Mouse (Mus musculus) forebrain, embryonic 10.5 days (tissue): Measurements from ENCODE around the gene Syna. TPM values are rescaled to one million over a fixed set of nuclear protein-coding genes. Genes with fewer than 3 reads are reported as not detected.

Source experiments
- DNase-seq: peaks from one replicate; pipeline ENCODE4 v3.0.0-alpha.2; 2017; ENCODE audit warnings: low spot score; ENCODE audit errors: extremely low spot score
- H3K27ac ChIP-seq: fragments of 300-500 bp; sonication (generic); 2 replicates; pipeline ENCODE4 v1.5.1; 2016; ENCODE audit warnings: mild to moderate bottlenecking
- H3K27me3 ChIP-seq: fragments of 300-500 bp; sonication (generic); 2 replicates; pipeline ENCODE4 v1.6.1; 2016; ENCODE audit warnings: mild to moderate bottlenecking; ENCODE audit not compliant: poor library complexity, severe bottlenecking
- H3K36me3 ChIP-seq: fragments of 300-500 bp; sonication (generic); replicated peaks from 2 replicates; pipeline ENCODE4 v1.6.1; 2016; ENCODE audit warnings: mild to moderate bottlenecking, moderate library complexity
- H3K4me1 ChIP-seq: fragments of 300-500 bp; sonication (generic); 2 replicates; pipeline ENCODE4 v1.6.1; 2016
- H3K4me3 ChIP-seq: fragments of 300-500 bp; sonication (generic); 2 replicates; pipeline ENCODE4 v1.5.1; 2016; ENCODE audit warnings: mild to moderate bottlenecking, moderate library complexity
- H3K9me3 ChIP-seq: fragments of 300-500 bp; sonication (generic); 2 replicates; pipeline ENCODE4 v1.6.1; 2016; ENCODE audit warnings: mild to moderate bottlenecking, moderate library complexity
- WGBS: fragments of 180-500 bp; shearing (Covaris S2); methylation state at CpG from one replicate; pipeline ENCODE4 v1.1.7; 2016; 5-methylcytosine and 5-hydroxymethylcytosine counted together
- polyA plus RNA-seq: library from polyadenylated mRNA; unstranded; fragments of >200 nt; fragmentation: Nextera tagmentation; extraction: Ambion mirVana; gene quantifications from 2 replicates; pipeline ENCODE4 v1.2.1, GENCODE M21; 2016

Gene Syna
- polyA plus RNA-seq, 1 experiment from 2014 or later, result not detected

- WGBS, result 35% methylated on average over 7 of the region's 7 CpGs
Measured at GRCm38 (mm10) chr5:134541640-134542039, 18.3 kb downstream of the Syna start.

GRCm38 (mm10) chr5:134540881-134541280 lies 19.1 kb downstream of the Syna start:
- Histone ChIP-seq H3K4me3 (no peak overlapping the region), H3K9me3 (peaks cover 8% of the 10 kb centered on the region; the same call in 1 of the 2 replicates), H3K27me3 (no peaks in the 10 kb centered on the region), H3K4me1 (peaks cover 43% of the 10 kb centered on the region), H3K36me3 (peaks cover 35% of the 10 kb centered on the region), H3K27ac (peak overlapping the region; percentile 80; the same call in 1 of the 2 replicates)
- DNase-seq, result no peak
- WGBS, result 78% methylated on average over 6 of the region's 6 CpGs

More at GRCm38 (mm10) chr5:134541640-134542039, 18.3 kb downstream of the Syna start:
- H3K9me3 ChIP-seq, result peaks cover 8% of the 10 kb centered on the region; the same call in 1 of the 2 replicates
- H3K4me1 ChIP-seq, result peaks cover 43% of the 10 kb centered on the region
- H3K27ac ChIP-seq, result peak overlapping the region; percentile 58; the same call in 1 of the 2 replicates
- DNase-seq, result no peak
- H3K4me3 ChIP-seq, result no peak overlapping the region
- H3K27me3 ChIP-seq, result no peaks in the 10 kb centered on the region
- peaks cover 32% of the 10 kb centered on the region for H3K36me3 ChIP-seq

- DNase-seq, result peak; percentile 47
- Histone ChIP-seq H3K27me3 (no peaks in the 10 kb centered on the region), H3K4me1 (peaks cover 42% of the 10 kb centered on the region), H3K36me3 (peaks cover 45% of the 10 kb centered on the region), H3K4me3 (0 out of 2 replicates have a peak overlapping the region, but pooled peaks have one; percentile 5), H3K27ac (peak overlapping the region; percentile 80), H3K9me3 (peaks cover 8% of the 10 kb centered on the region; the same call in 1 of the 2 replicates)
- WGBS, result 23% methylated on average over 3 of the region's 3 CpGs
Measured at GRCm38 (mm10) chr5:134539891-134540290, 20.1 kb downstream of the Syna start.

- no peak for DNase-seq
Measured at GRCm38 (mm10) chr5:134536036-134536435, 23.9 kb downstream of the Syna start.

GRCm38 (mm10) chr5:134532417-134532816 lies 27.6 kb downstream of the Syna start:
- DNase-seq, result no peak
- WGBS, result 93% methylated on average over 6 of the region's 6 CpGs
- H3K4me1 ChIP-seq, result peaks cover 16% of the 10 kb centered on the region
- H3K9me3 ChIP-seq, result no peaks in the 10 kb centered on the region
- no peak overlapping the region for H3K27ac ChIP-seq
- H3K36me3 ChIP-seq, result peaks cover 70% of the 10 kb centered on the region
- H3K4me3 ChIP-seq, result no peak overlapping the region
- H3K27me3 ChIP-seq, result no peaks in the 10 kb centered on the region

More at GRCm38 (mm10) chr5:134536036-134536435, 23.9 kb downstream of the Syna start:
- WGBS, result 87% methylated on average over 6 of the region's 6 CpGs
- no peak overlapping the region for H3K27ac ChIP-seq
- no peak overlapping the region for H3K4me3 ChIP-seq
- H3K9me3 ChIP-seq, result peaks cover 8% of the 10 kb centered on the region; the same call in 1 of the 2 replicates
- H3K36me3 ChIP-seq, result peaks cover 75% of the 10 kb centered on the region
- peaks cover 21% of the 10 kb centered on the region for H3K4me1 ChIP-seq
- H3K27me3 ChIP-seq, result no peaks in the 10 kb centered on the region

GRCm38 (mm10) chr5:134531585-134531984 lies 28.4 kb downstream of the Syna start:
- Histone ChIP-seq H3K9me3 (no peaks in the 10 kb centered on the region), H3K27me3 (no peaks in the 10 kb centered on the region), H3K4me3 (no peak overlapping the region), H3K36me3 (peaks cover 64% of the 10 kb centered on the region), H3K27ac (no peak overlapping the region), H3K4me1 (peaks cover 16% of the 10 kb centered on the region)
- DNase-seq, result no peak
- 92% methylated on average over 9 of the region's 9 CpGs for WGBS

GRCm38 (mm10) chr5:134530830-134531229 lies 29.1 kb downstream of the Syna start:
- no peak overlapping the region for H3K4me3 ChIP-seq
- H3K27me3 ChIP-seq, result no peaks in the 10 kb centered on the region
- no peak for DNase-seq
- no peaks in the 10 kb centered on the region for H3K9me3 ChIP-seq
- peaks cover 16% of the 10 kb centered on the region for H3K4me1 ChIP-seq
- WGBS, result 78% methylated on average over 7 of the region's 7 CpGs
- H3K27ac ChIP-seq, result no peak overlapping the region
- H3K36me3 ChIP-seq, result peaks cover 68% of the 10 kb centered on the region

GRCm38 (mm10) chr5:134528488-134528887 lies 31.5 kb downstream of the Syna start:
- no peak overlapping the region for H3K27ac ChIP-seq
- no peak for DNase-seq
- WGBS, result 38% methylated on average over 9 of the region's 9 CpGs
- peaks cover 16% of the 10 kb centered on the region for H3K4me1 ChIP-seq
- H3K4me3 ChIP-seq, result no peak overlapping the region
- peaks cover 61% of the 10 kb centered on the region for H3K36me3 ChIP-seq
- H3K27me3 ChIP-seq, result no peaks in the 10 kb centered on the region
- no peaks in the 10 kb centered on the region for H3K9me3 ChIP-seq

- DNase-seq, result no peak
- Histone ChIP-seq H3K4me1 (peaks cover 16% of the 10 kb centered on the region), H3K27me3 (no peaks in the 10 kb centered on the region), H3K4me3 (no peak overlapping the region), H3K9me3 (no peaks in the 10 kb centered on the region), H3K27ac (no peak overlapping the region), H3K36me3 (peaks cover 61% of the 10 kb centered on the region)
- 94% methylated on average over 15 of the region's 15 CpGs for WGBS
Measured at GRCm38 (mm10) chr5:134525971-134526711, 33.8 kb downstream of the Syna start.

- Histone ChIP-seq H3K4me3 (no peak overlapping the region), H3K27me3 (no peaks in the 10 kb centered on the region), H3K9me3 (no peaks in the 10 kb centered on the region), H3K4me1 (peaks cover 11% of the 10 kb centered on the region), H3K36me3 (peaks cover 68% of the 10 kb centered on the region), H3K27ac (no peak overlapping the region)
- DNase-seq, result no peak
- WGBS, result 92% methylated on average over 5 of the region's 5 CpGs
Measured at GRCm38 (mm10) chr5:134523728-134524127, 36.2 kb downstream of the Syna start.

- Histone ChIP-seq H3K27ac (no peak overlapping the region), H3K36me3 (peaks cover 78% of the 10 kb centered on the region), H3K4me1 (no peaks in the 10 kb centered on the region), H3K27me3 (no peaks in the 10 kb centered on the region), H3K9me3 (no peaks in the 10 kb centered on the region), H3K4me3 (no peak overlapping the region)
- no peak for DNase-seq
- WGBS, result 95% methylated on average over 26 of the region's 26 CpGs
Measured at GRCm38 (mm10) chr5:134522524-134522923, 37.4 kb downstream of the Syna start.

GRCm38 (mm10) chr5:134521806-134522205 lies 38.2 kb downstream of the Syna start:
- no peaks in the 10 kb centered on the region for H3K4me1 ChIP-seq
- peaks cover 85% of the 10 kb centered on the region for H3K36me3 ChIP-seq
- 94% methylated on average over 7 of the region's 7 CpGs for WGBS
- no peak for DNase-seq
- peaks cover under 1% of the 10 kb centered on the region; the same call in 1 of the 2 replicates for H3K9me3 ChIP-seq
- no peak overlapping the region for H3K4me3 ChIP-seq
- H3K27me3 ChIP-seq, result no peaks in the 10 kb centered on the region
- H3K27ac ChIP-seq, result no peak overlapping the region

- Histone ChIP-seq H3K27me3 (no peaks in the 10 kb centered on the region), H3K36me3 (peaks cover 85% of the 10 kb centered on the region), H3K4me1 (no peaks in the 10 kb centered on the region), H3K4me3 (no peak overlapping the region), H3K9me3 (peaks cover 5% of the 10 kb centered on the region; the same call in 1 of the 2 replicates), H3K27ac (no peak overlapping the region)
- 93% methylated on average over 2 of the region's 2 CpGs for WGBS
- no peak for DNase-seq
Measured at GRCm38 (mm10) chr5:134521131-134521530, 38.8 kb downstream of the Syna start.
